14 mouse cellular contexts compared by ENCODE assay signal in genomic region chr10:97842574-97842973, GRCm38 (mm10).
DNase-seq lines count a peak whose midpoint lies in the region; ATAC-seq and TF ChIP-seq lines count a peak whose summit lies in the region.
"Had no signal": no experiment of that assay in that cellular context is flagged by ENCODE, and none has a peak within 500 bp of the region (broad histone marks: within the 10 kb centered on the region; RNA-seq: fewer than 3 reads in every experiment).

No protein-coding gene starts in this region.

- H3K4me1 ChIP-seq in intestine, postnatal 0 days (replicated peaks; ENCODE audit: control insufficient read depth, insufficient read depth, low read length), result no peaks in the 10 kb centered on the region
- H3K4me1 ChIP-seq in intestine, embryonic 16.5 days (ENCODE audit: control insufficient read depth, insufficient read depth, low read length), result no peaks in the 10 kb centered on the region
- no peaks in the 10 kb centered on the region for H3K4me1 ChIP-seq in midbrain, embryonic 14.5 days (ENCODE audit: control insufficient read depth, insufficient read depth, low read length)
- no peaks in the 10 kb centered on the region for H3K4me1 ChIP-seq in midbrain, embryonic 15.5 days
- H3K4me1 ChIP-seq: forebrain, embryonic 13.5 days; liver, embryonic 13.5 days had no signal

- ATAC-seq in intestine, postnatal 0 days, result no peak
- no peak for ATAC-seq in intestine, embryonic 16.5 days
- no peak for ATAC-seq in midbrain, embryonic 14.5 days (ENCODE audit: low FRiP score, low TSS enrichment)
- no peak for ATAC-seq in midbrain, embryonic 15.5 days (replicated peaks)
- ATAC-seq: forebrain, embryonic 13.5 days; inflammation-experienced regulatory T-cells, adult 6 months had no signal

- no peak overlapping the region for H3K4me3 ChIP-seq in intestine, postnatal 0 days (ENCODE audit: low read depth, low read length)
- H3K4me3 ChIP-seq in intestine, embryonic 16.5 days (ENCODE audit: low read length), result no peak overlapping the region
- no peak overlapping the region for H3K4me3 ChIP-seq in midbrain, embryonic 14.5 days (replicated peaks; ENCODE audit: low read depth, low read length)
- H3K4me3 ChIP-seq in midbrain, embryonic 15.5 days, result no peak overlapping the region
- H3K4me3 ChIP-seq: forebrain, embryonic 13.5 days; liver, embryonic 13.5 days had no signal

- H3K9me3 ChIP-seq in intestine, postnatal 0 days (ENCODE audit: control insufficient read depth), result no peaks in the 10 kb centered on the region
- no peaks in the 10 kb centered on the region for H3K9me3 ChIP-seq in intestine, embryonic 16.5 days (ENCODE audit: control insufficient read depth, low read length)
- H3K9me3 ChIP-seq in midbrain, embryonic 14.5 days (ENCODE audit: control insufficient read depth, low read length), result no peaks in the 10 kb centered on the region
- H3K9me3 ChIP-seq in midbrain, embryonic 15.5 days, result no peaks in the 10 kb centered on the region
- H3K9me3 ChIP-seq: forebrain, embryonic 13.5 days; liver, embryonic 13.5 days had no signal

- H3K27me3 ChIP-seq in intestine, postnatal 0 days (replicated peaks; ENCODE audit: control insufficient read depth, insufficient read depth, low read length), result no peaks in the 10 kb centered on the region
- H3K27me3 ChIP-seq in intestine, embryonic 16.5 days (replicated peaks; ENCODE audit: control insufficient read depth, insufficient read depth, low read length), result no peaks in the 10 kb centered on the region
- no peaks in the 10 kb centered on the region for H3K27me3 ChIP-seq in midbrain, embryonic 14.5 days (ENCODE audit: control insufficient read depth, insufficient read depth, low read length)
- H3K27me3 ChIP-seq in midbrain, embryonic 15.5 days (replicated peaks), result no peaks in the 10 kb centered on the region
- H3K27me3 ChIP-seq: forebrain, embryonic 13.5 days; liver, embryonic 13.5 days had no signal

- no peak overlapping the region for H3K4me2 ChIP-seq in intestine, postnatal 0 days (replicated peaks; ENCODE audit: low read depth)
- no peak overlapping the region for H3K4me2 ChIP-seq in intestine, embryonic 16.5 days (ENCODE audit: low read depth, low read length)
- H3K4me2 ChIP-seq in midbrain, embryonic 14.5 days (ENCODE audit: low read length), result no peak overlapping the region
- H3K4me2 ChIP-seq in midbrain, embryonic 15.5 days, result no peak overlapping the region
- H3K4me2 ChIP-seq: forebrain, embryonic 13.5 days; liver, embryonic 13.5 days had no signal

- 85% methylated on average over 3 of the region's 3 CpGs for WGBS in intestine, postnatal 0 days
- WGBS in intestine, embryonic 16.5 days, result 86% methylated on average over 3 of the region's 3 CpGs
- WGBS in midbrain, embryonic 14.5 days, result 90% methylated on average over 3 of the region's 3 CpGs
- 88% methylated on average over 3 of the region's 3 CpGs for WGBS in midbrain, embryonic 15.5 days

- H3K9ac ChIP-seq in intestine, postnatal 0 days (ENCODE audit: low read depth, low read length), result no peak overlapping the region
- no peak overlapping the region for H3K9ac ChIP-seq in intestine, embryonic 16.5 days (ENCODE audit: low read depth, low read length)
- no peak overlapping the region for H3K9ac ChIP-seq in midbrain, embryonic 14.5 days (replicated peaks; ENCODE audit: low read length)
- no peak overlapping the region for H3K9ac ChIP-seq in midbrain, embryonic 15.5 days
- H3K9ac ChIP-seq: forebrain, embryonic 13.5 days; liver, embryonic 13.5 days had no signal

- no peaks in the 10 kb centered on the region for H3K36me3 ChIP-seq in intestine, postnatal 0 days (ENCODE audit: control insufficient read depth, insufficient read depth)
- H3K36me3 ChIP-seq in intestine, embryonic 16.5 days (ENCODE audit: control insufficient read depth, insufficient read depth, low read length), result no peaks in the 10 kb centered on the region
- no peaks in the 10 kb centered on the region for H3K36me3 ChIP-seq in midbrain, embryonic 14.5 days (ENCODE audit: control insufficient read depth, insufficient read depth, low read length)
- H3K36me3 ChIP-seq in midbrain, embryonic 15.5 days (replicated peaks), result no peaks in the 10 kb centered on the region
- H3K36me3 ChIP-seq: liver, embryonic 13.5 days had no signal

- H3K27ac ChIP-seq in intestine, postnatal 0 days (ENCODE audit: low read depth, low read length), result no peak overlapping the region
- H3K27ac ChIP-seq in intestine, embryonic 16.5 days (ENCODE audit: low read length), result no peak overlapping the region
- H3K27ac ChIP-seq in midbrain, embryonic 14.5 days (replicated peaks; ENCODE audit: low read depth, low read length), result no peak overlapping the region
- H3K27ac ChIP-seq in midbrain, embryonic 15.5 days, result no peak overlapping the region
- H3K27ac ChIP-seq: forebrain, embryonic 13.5 days; liver, embryonic 13.5 days had no signal

- peak; percentile 67 for TF ChIP-seq CTCF in intestine, postnatal 0 days (IDR thresholded peaks at IDR 0.05; ENCODE audit: low read depth)

- DNase-seq in cerebellum, postnatal 14 days, result peak; percentile 7 to 17
- no peak for DNase-seq in cerebellum, adult 11-12 months
- DNase-seq in midbrain, embryonic 14.5 days, result peak; percentile 34
- peak; percentile 1 for DNase-seq in left cerebral cortex, postnatal 4 days
- no peak for DNase-seq in gastrocnemius, postnatal 14 days
- DNase-seq: adrenal gland, postnatal 36 days; B cell, adult 2 months; liver, embryonic 13.5 days; thymus, postnatal 4 days had no signal

- intact Hi-C loops in left cerebral cortex, postnatal 4 days (cut with DNase I), result loop anchor here (10.0 kb wide), 1 partner anchor 1072 kb away; the partner anchor contains the start of gene Atp2b1
- intact Hi-C loops in gastrocnemius, postnatal 14 days (cut with DNase I; ENCODE audit: low total_unique reads), result no loop called here

Comparison
In these comparisons a context has a peak if more than half of its experiments do, and no peak if none do; other contexts are left out.
1. DNase-seq: peak in cerebellum, postnatal 14 days (2 of 2), midbrain, embryonic 14.5 days (single experiment) and left cerebral cortex, postnatal 4 days (single experiment); none in cerebellum, adult 11-12 months (single experiment) and gastrocnemius, postnatal 14 days (single experiment).